Comparison of ENCODE assay signal across 8 mouse cellular contexts in genomic region chr7:112180235-112180705, GRCm38 (mm10). TPM values are rescaled to one million over a fixed set of nuclear protein-coding genes. Genes with fewer than 3 reads are reported as not detected.
DNase-seq lines count a peak whose midpoint lies in the region; ATAC-seq and TF ChIP-seq lines count a peak whose summit lies in the region.

No protein-coding gene starts in this region.

- peak; percentile 94 for TF ChIP-seq CTCF in C2C12 (IDR thresholded peaks at IDR 0.05; ENCODE audit: control insufficient read depth, insufficient read depth, insufficient read length)
- peak; percentile 98 for TF ChIP-seq CTCF in brain, embryonic 14.5 days (IDR thresholded peaks at IDR 0.05; ENCODE audit: borderline replicate concordance, extremely low read depth, insufficient read depth, insufficient read length)

- no peak overlapping the region for H3ac ChIP-seq in C2C12 (ENCODE audit: control insufficient read depth, insufficient read length, low read depth)

- 12% methylated on average over 8 of the region's 10 CpGs for WGBS in heart, embryonic 14.5 days
- 21% methylated on average over 8 of the region's 10 CpGs for WGBS in liver, embryonic 11.5 days
- WGBS in stomach, embryonic 14.5 days, result 16% methylated on average over 8 of the region's 10 CpGs

- H3K27me3 ChIP-seq in C2C12 (ENCODE audit: control insufficient read depth, insufficient read depth, insufficient read length), result no peaks in the 10 kb centered on the region
- H3K27me3 ChIP-seq in heart, embryonic 14.5 days (ENCODE audit: control insufficient read depth, insufficient read depth, low read length), result no peaks in the 10 kb centered on the region
- no peaks in the 10 kb centered on the region for H3K27me3 ChIP-seq in liver, embryonic 11.5 days (replicated peaks; ENCODE audit: control insufficient read depth, insufficient read depth, low read length)
- no peaks in the 10 kb centered on the region for H3K27me3 ChIP-seq in stomach, embryonic 14.5 days (ENCODE audit: control insufficient read depth, insufficient read depth, low read length)

- H3K36me3 ChIP-seq in C2C12 (ENCODE audit: control insufficient read depth, insufficient read depth), result no peaks in the 10 kb centered on the region
- no peaks in the 10 kb centered on the region for H3K36me3 ChIP-seq in heart, embryonic 14.5 days (ENCODE audit: control insufficient read depth, insufficient read depth, low read length)
- H3K36me3 ChIP-seq in liver, embryonic 11.5 days (ENCODE audit: control insufficient read depth, insufficient read depth, low read length), result no peaks in the 10 kb centered on the region
- no peaks in the 10 kb centered on the region for H3K36me3 ChIP-seq in stomach, embryonic 14.5 days (ENCODE audit: control insufficient read depth, insufficient read depth, low read length)

- H3K27ac ChIP-seq in heart, embryonic 14.5 days (replicated peaks in 1 of 2; ENCODE audit: control insufficient read depth in 1 of 2, insufficient read depth in 1 of 2, low read depth in 2 of 2, low read length in 2 of 2), result 0 out of 4 replicates have a peak overlapping the region, but pooled peaks of 1 of the 2 experiments have one; percentile 21
- no peak overlapping the region for H3K27ac ChIP-seq in liver, embryonic 11.5 days (ENCODE audit: low read depth, low read length)
- no peak overlapping the region for H3K27ac ChIP-seq in stomach, embryonic 14.5 days (ENCODE audit: low read length)

- peak overlapping the region; percentile 27; the same call in 1 of the 2 replicates for H3K9ac ChIP-seq in heart, embryonic 14.5 days (ENCODE audit: low read length)
- H3K9ac ChIP-seq in liver, embryonic 11.5 days (ENCODE audit: low read depth, low read length), result no peak overlapping the region
- H3K9ac ChIP-seq in stomach, embryonic 14.5 days (replicated peaks; ENCODE audit: low read depth, low read length), result no peak overlapping the region

- ATAC-seq in heart, embryonic 14.5 days (ENCODE audit: insufficient number of reproducible peaks, insufficient read depth, low FRiP score, low read depth), result peak; percentile 27; the same call in 1 of the 2 replicates
- peak; percentile 69 for ATAC-seq in liver, embryonic 11.5 days (replicated peaks; ENCODE audit: low FRiP score)
- ATAC-seq in stomach, embryonic 14.5 days (ENCODE audit: insufficient number of reproducible peaks, insufficient read depth, low FRiP score, low read depth), result peak; percentile 68; the same call in 1 of the 2 replicates

- no peaks in the 10 kb centered on the region for H3K79me2 ChIP-seq in C2C12 (ENCODE audit: control insufficient read depth, insufficient read depth)

- peak overlapping the region; percentile 52 for H3K4me2 ChIP-seq in heart, embryonic 14.5 days (ENCODE audit: low read length)
- 0 out of 2 replicates have a peak overlapping the region, but pooled peaks have one; percentile 8 for H3K4me2 ChIP-seq in liver, embryonic 11.5 days
- H3K4me2 ChIP-seq in stomach, embryonic 14.5 days (replicated peaks; ENCODE audit: low read depth, low read length), result peak overlapping the region; percentile 26

- H3K4me3 ChIP-seq in C2C12 (ENCODE audit: insufficient read depth, poor library complexity, severe bottlenecking), result no peak overlapping the region
- peak overlapping the region in 1 of 2 experiments; percentile 15; a peak in 1 of 4 replicates for H3K4me3 ChIP-seq in heart, embryonic 14.5 days (ENCODE audit: control insufficient read depth in 1 of 2, insufficient read depth in 1 of 2, low read depth in 1 of 2, low read length in 2 of 2)
- no peak overlapping the region for H3K4me3 ChIP-seq in liver, embryonic 11.5 days (ENCODE audit: low read depth, low read length)
- H3K4me3 ChIP-seq in stomach, embryonic 14.5 days (ENCODE audit: low read depth, low read length), result no peak overlapping the region

- H3K79me3 ChIP-seq in C2C12 (ENCODE audit: low read depth), result no peaks in the 10 kb centered on the region

- peak; percentile 95 for DNase-seq in brain, embryonic 14.5 days (ENCODE audit: low read depth)
- DNase-seq in fibroblast of lung, adult 2 months (ENCODE audit: low read depth), result peak; percentile 77
- peak; percentile 93 for DNase-seq in kidney, postnatal 10 days
- peak; percentile 73 for DNase-seq in liver, embryonic 11.5 days (ENCODE audit: low spot score)
- peak; percentile 46 to 56 for DNase-seq in natural killer cell, adult 2 months (ENCODE audit: low spot score in 2 of 2)

- H3K4me1 ChIP-seq in heart, embryonic 14.5 days (ENCODE audit: control insufficient read depth in 2 of 2, insufficient read depth in 2 of 2, low read length in 2 of 2), result peaks cover 9 to 18% of the 10 kb centered on the region in 2 experiments; a peak in 3 of 4 replicates
- peaks cover 4% of the 10 kb centered on the region for H3K4me1 ChIP-seq in liver, embryonic 11.5 days (replicated peaks; ENCODE audit: control insufficient read depth, insufficient read depth, low read length)
- 0 out of 2 replicates have a peak, but pooled peaks cover 2% of the 10 kb centered on the region for H3K4me1 ChIP-seq in stomach, embryonic 14.5 days (ENCODE audit: control insufficient read depth, insufficient read depth, low read length)

- no peaks in the 10 kb centered on the region for H3K9me3 ChIP-seq in heart, embryonic 14.5 days (ENCODE audit: control insufficient read depth, low read length)
- H3K9me3 ChIP-seq in liver, embryonic 11.5 days (ENCODE audit: control insufficient read depth, low read length), result no peaks in the 10 kb centered on the region
- no peaks in the 10 kb centered on the region for H3K9me3 ChIP-seq in stomach, embryonic 14.5 days (ENCODE audit: control insufficient read depth, low read depth, low read length)

- no peak for TF ChIP-seq POLR2A in brain, embryonic 14.5 days (IDR thresholded peaks at IDR 0.05; ENCODE audit: borderline replicate concordance, extremely low read depth, insufficient read depth, insufficient read length, poor library complexity, severe bottlenecking)

TF ChIP-seq in C2C12, 6 proteins besides CTCF, POLR2A, EP300 and RAD21:
- TF ChIP-seq USF1 (IDR thresholded peaks at IDR 0.05; ENCODE audit: low read depth), result no peak
- no peak for TF ChIP-seq MYOD1 (IDR thresholded peaks at IDR 0.05; ENCODE audit: control insufficient read depth, insufficient read length, low read depth)
- TF ChIP-seq CEBPB (IDR thresholded peaks at IDR 0.05; ENCODE audit: low read depth), result no peak
- no peak for TF ChIP-seq FOSL1 (IDR thresholded peaks at IDR 0.05; ENCODE audit: insufficient read depth, low read length, poor library complexity, severe bottlenecking)
- TF ChIP-seq MAX (IDR thresholded peaks at IDR 0.05), result no peak
- no peak for TF ChIP-seq MYOG (IDR thresholded peaks at IDR 0.05; ENCODE audit: control insufficient read depth, extremely low read depth, insufficient read length)

RNA-seq across cellular contexts. Expression of gene Dkk3, which starts 21.4 kb away (rescaled TPM):
- 0.01 TPM for polyA plus RNA-seq in C2C12 (2012; fragmentation: generic; extraction: Trizol)
- polyA plus RNA-seq in brain, embryonic 14.5 days (2012; rRNA removed), result 10.7 and 16.5 TPM in 2 replicates
- 65.4 and 86.3 TPM in 2 replicates for polyA plus RNA-seq in heart, embryonic 14.5 days (2014; fragmentation: Nextera tagmentation; extraction: Ambion mirVana)
- polyA plus RNA-seq in liver, embryonic 11.5 days (2014; fragmentation: Nextera tagmentation; extraction: Ambion mirVana), result 11.0 and 12.0 TPM in 2 replicates
- polyA plus RNA-seq in stomach, embryonic 14.5 days (2014; fragmentation: Nextera tagmentation; extraction: Ambion mirVana), result 29.5 and 31.5 TPM in 2 replicates

RNA-seq across cellular contexts. Expression of gene Mical2, which starts 45.4 kb away (rescaled TPM):
- 76.9 TPM for polyA plus RNA-seq in C2C12 (2012; fragmentation: generic; extraction: Trizol)
- polyA plus RNA-seq in brain, embryonic 14.5 days (2012; rRNA removed), result 4.8 TPM in 2 replicates
- polyA plus RNA-seq in heart, embryonic 14.5 days (2014; fragmentation: Nextera tagmentation; extraction: Ambion mirVana), result 140 and 146 TPM in 2 replicates
- 7.2 and 9.3 TPM in 2 replicates for polyA plus RNA-seq in liver, embryonic 11.5 days (2014; fragmentation: Nextera tagmentation; extraction: Ambion mirVana)
- 10.7 and 11.0 TPM in 2 replicates for polyA plus RNA-seq in stomach, embryonic 14.5 days (2014; fragmentation: Nextera tagmentation; extraction: Ambion mirVana)

Comparison
In these comparisons a context has a peak if more than half of its experiments do, and no peak if none do; other contexts are left out.
1. RNA of gene Dkk3, which starts 21.4 kb away (polyA plus RNA-seq): 65.4 to 86.3 TPM in heart, embryonic 14.5 days, 29.5 to 31.5 TPM in stomach, embryonic 14.5 days, 10.7 to 16.5 TPM in brain, embryonic 14.5 days and 11.0 to 12.0 TPM in liver, embryonic 11.5 days; 0.01 TPM in C2C12 (single experiment); every median in the first group is over 10 times any median in the second.
2. Peak in every context shown above with its lines, with median percentiles within 50 percentile points of each other: DNase-seq, ATAC-seq and H3K4me2 ChIP-seq.